ENCODE assay signal across 8 mouse cellular contexts in the genomic region with DNA sequence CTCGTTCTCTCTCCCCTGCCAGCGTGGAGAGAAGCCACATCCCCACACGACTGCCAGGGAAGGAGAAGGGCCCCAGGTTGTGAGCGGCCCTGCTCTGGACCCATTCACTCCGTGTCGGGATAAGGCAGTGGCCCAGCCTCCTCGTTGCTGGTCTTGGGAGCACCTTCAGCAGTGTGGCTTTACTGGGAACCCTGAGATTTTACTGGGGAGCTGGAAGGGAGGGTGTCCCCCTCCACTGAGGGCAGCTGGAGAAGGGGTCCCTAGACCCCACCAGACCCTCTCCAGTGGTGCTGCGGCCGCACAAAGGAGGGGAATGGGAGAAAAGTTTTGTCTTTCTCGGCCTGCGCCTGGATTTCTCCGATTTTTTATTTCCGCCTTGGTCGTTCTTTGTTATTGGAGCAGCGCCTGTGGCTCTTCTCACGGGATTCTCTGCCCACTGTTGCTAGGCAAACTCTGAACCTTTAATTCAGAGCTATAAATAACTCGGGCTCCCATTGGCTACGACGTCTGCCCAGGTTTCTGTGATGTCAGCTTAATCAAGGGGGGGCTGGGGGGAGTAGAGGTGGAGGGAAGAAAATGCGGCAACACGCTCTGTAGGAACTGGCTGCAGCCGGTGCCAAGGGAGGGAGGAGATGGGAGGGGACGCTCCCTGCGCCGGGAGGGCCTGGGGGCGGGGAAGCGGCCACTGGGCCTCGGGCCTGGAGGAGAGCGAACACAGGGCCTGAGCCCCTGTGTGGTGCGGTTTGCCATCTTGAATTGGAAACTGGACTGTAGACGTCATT. TPM values are rescaled to one million over a fixed set of nuclear protein-coding genes. Genes with fewer than 3 reads are reported as not detected.
A peak's percentile ranks its signal among the peaks of the same experiment; 100 is the strongest.
DNase-seq lines count a peak whose midpoint lies in the region; ATAC-seq and TF ChIP-seq lines count a peak whose summit lies in the region.

No protein-coding gene starts in this region.

- peak overlapping the region; percentile 96 for H3K9ac ChIP-seq in embryonic facial prominence, embryonic 15.5 days
- H3K9ac ChIP-seq in kidney, embryonic 14.5 days (ENCODE audit: low read depth, low read length): peak overlapping the region; percentile 95

- peak overlapping the region; percentile 60 for H3K4me2 ChIP-seq in embryonic facial prominence, embryonic 15.5 days (replicated peaks)
- H3K4me2 ChIP-seq in kidney, embryonic 14.5 days (replicated peaks; ENCODE audit: low read depth, low read length): peak overlapping the region; percentile 68
- peak overlapping the region; percentile 96 for H3K4me2 ChIP-seq in myocyte (ENCODE audit: low read depth)

- TF ChIP-seq POLR2A in bone marrow macrophage, adult 2 months (IDR thresholded peaks at IDR 0.05; ENCODE audit: borderline replicate concordance, low read depth, low read length): no peak
- TF ChIP-seq POLR2A in myocyte (IDR thresholded peaks at IDR 0.05; ENCODE audit: insufficient read length, low read depth): peak; percentile 65

- H3K27me3 ChIP-seq in embryonic facial prominence, embryonic 15.5 days: no peaks in the 10 kb centered on the region
- no peaks in the 10 kb centered on the region for H3K27me3 ChIP-seq in kidney, embryonic 14.5 days (ENCODE audit: control insufficient read depth, insufficient read depth, low read length)
- no peaks in the 10 kb centered on the region for H3K27me3 ChIP-seq in myocyte (ENCODE audit: control insufficient read depth, insufficient read depth, insufficient read length)

- H3K36me3 ChIP-seq in embryonic facial prominence, embryonic 15.5 days: peaks cover 15% of the 10 kb centered on the region
- peaks cover 25% of the 10 kb centered on the region for H3K36me3 ChIP-seq in kidney, embryonic 14.5 days (ENCODE audit: control insufficient read depth, insufficient read depth, low read length)
- peaks cover 20% of the 10 kb centered on the region for H3K36me3 ChIP-seq in myocyte (ENCODE audit: control insufficient read depth, insufficient read depth)

- WGBS in embryonic facial prominence, embryonic 15.5 days: under 1% methylated on average over 30 of the region's 31 CpGs
- under 1% methylated on average over 31 of the region's 31 CpGs for WGBS in kidney, embryonic 14.5 days

- peak overlapping the region; percentile 78 for H3K27ac ChIP-seq in bone marrow macrophage, adult 2 months (ENCODE audit: insufficient read depth, low read depth, low read length)
- peak overlapping the region; percentile 99 for H3K27ac ChIP-seq in embryonic facial prominence, embryonic 15.5 days (replicated peaks)
- H3K27ac ChIP-seq in kidney, embryonic 14.5 days (ENCODE audit: low read depth, low read length): peak overlapping the region; percentile 98

- H3K4me3 ChIP-seq in bone marrow macrophage, adult 2 months (ENCODE audit: insufficient read depth, low read length): peak overlapping the region; percentile 71
- peak overlapping the region; percentile 69 for H3K4me3 ChIP-seq in embryonic facial prominence, embryonic 15.5 days (replicated peaks)
- peak overlapping the region; percentile 64 for H3K4me3 ChIP-seq in kidney, embryonic 14.5 days (ENCODE audit: low read length)
- peak overlapping the region; percentile 97 for H3K4me3 ChIP-seq in myocyte

- H3ac ChIP-seq in myocyte (ENCODE audit: control insufficient read depth, insufficient read length): peak overlapping the region; percentile 24

- no peak for TF ChIP-seq CTCF in bone marrow macrophage, adult 2 months (IDR thresholded peaks at IDR 0.05; ENCODE audit: low read depth, low read length)

- H3K4me1 ChIP-seq in bone marrow macrophage, adult 2 months (ENCODE audit: control insufficient read depth, insufficient read depth, low read length): peaks cover 7% of the 10 kb centered on the region
- peaks cover 20% of the 10 kb centered on the region for H3K4me1 ChIP-seq in embryonic facial prominence, embryonic 15.5 days
- peaks cover 5% of the 10 kb centered on the region; the same call in 1 of the 2 replicates for H3K4me1 ChIP-seq in kidney, embryonic 14.5 days (ENCODE audit: control insufficient read depth, insufficient read depth, low read length)

- DNase-seq in 3T3-L1 (ENCODE audit: low read depth, low spot score) (peak; percentile 94), liver (peak; percentile 89)
- DNase-seq in heart, adult 9 months (ENCODE audit: low spot score in 2 of 2): peak; percentile 90 to 91
- DNase-seq in spleen, postnatal 4 days (ENCODE audit: low spot score in 2 of 2): peak; percentile 63 to 81

- no peaks in the 10 kb centered on the region for H3K9me3 ChIP-seq in embryonic facial prominence, embryonic 15.5 days (replicated peaks)
- H3K9me3 ChIP-seq in kidney, embryonic 14.5 days (ENCODE audit: control insufficient read depth, low read length): no peaks in the 10 kb centered on the region

- peak; percentile 86 for ATAC-seq in embryonic facial prominence, embryonic 15.5 days (ENCODE audit: insufficient number of reproducible peaks, low FRiP score, low TSS enrichment, low read depth)
- peak; percentile 82 for ATAC-seq in kidney, embryonic 14.5 days (ENCODE audit: low FRiP score, low TSS enrichment)

- H3K79me2 ChIP-seq in myocyte (ENCODE audit: control insufficient read depth, insufficient read depth): peaks cover 27% of the 10 kb centered on the region

TF ChIP-seq in myocyte, 11 proteins besides CTCF, POLR2A, EP300 and RAD21:
- TF ChIP-seq POLR2AphosphoS2 (IDR thresholded peaks at IDR 0.05; ENCODE audit: insufficient read length, low read depth): peak; percentile 85
- TF ChIP-seq MYOG (IDR thresholded peaks at IDR 0.05; ENCODE audit: control insufficient read depth in 1 of 3, insufficient read depth in 1 of 3, insufficient read length in 2 of 3, low read depth in 2 of 3): peak in 1 of 3 experiments; percentile 3
- no peak for TF ChIP-seq REST (IDR thresholded peaks at IDR 0.05; ENCODE audit: insufficient read depth, insufficient read length)
- TF ChIP-seq SRF (IDR thresholded peaks at IDR 0.05; ENCODE audit: control insufficient read depth, insufficient read length, low read depth): no peak

RNA-seq across cellular contexts. Expression of a gene that starts 51.1 kb away (rescaled TPM):
- not detected in 2 replicates for polyA plus RNA-seq in bone marrow macrophage, adult 2 months (2012; ENCODE audit: insufficient read depth, insufficient read length, missing spikeins)
- polyA plus RNA-seq in embryonic facial prominence, embryonic 15.5 days (2015; fragmentation: Nextera tagmentation; extraction: Ambion mirVana): 7.3 and 8.3 TPM in 2 replicates
- polyA plus RNA-seq in kidney, embryonic 14.5 days (2014; fragmentation: Nextera tagmentation; extraction: Ambion mirVana): 15.2 and 16.2 TPM in 2 replicates
- polyA plus RNA-seq in myocyte (2012; fragmentation: generic; extraction: Trizol): 17.0 TPM

Comparison
In these comparisons a context has a peak if more than half of its experiments do, and no peak if none do; other contexts are left out.
1. Peak in every context shown above with its lines: DNase-seq, ATAC-seq, H3K4me3 ChIP-seq and H3K27ac ChIP-seq.